Mouse (Mus musculus): Measurements from ENCODE around the gene Pbrm1. TPM values are rescaled to one million over a fixed set of nuclear protein-coding genes. Genes with fewer than 3 reads are reported as not detected.

The Pbrm1 gene
- polyA plus RNA-seq, 1 experiment from 2014 or later: 135 TPM

GRCm38 (mm10) chr14:31006779-31007178 lies 12.2 kb upstream of the Pbrm1 start:
- Histone ChIP-seq H3K4me2 (ENCODE audit: low read depth, low read length, severe bottlenecking) (no peak overlapping the region), H3K36me3 (ENCODE audit: control insufficient read depth, insufficient read depth, low read length) (peaks cover 5% of the 10 kb centered on the region; the same call in 1 of the 2 replicates), H3K9me3 (ENCODE audit: control insufficient read depth, low read length) (no peaks in the 10 kb centered on the region), H3K27me3 (ENCODE audit: control insufficient read depth, insufficient read depth, low read length) (no peaks in the 10 kb centered on the region), H3K4me3 (ENCODE audit: low read depth, low read length) (no peak overlapping the region), H3K4me1 (replicated peaks; ENCODE audit: control insufficient read depth, insufficient read depth, low read length) (peaks cover 5% of the 10 kb centered on the region; the same call in 1 of the 2 replicates), H3K27ac (ENCODE audit: low read depth, low read length) (no peak overlapping the region), H3K9ac (ENCODE audit: low read length) (no peak overlapping the region)
- no peak for DNase-seq (ENCODE audit: low spot score)
- ATAC-seq (replicated peaks; ENCODE audit: low FRiP score): no peak
- WGBS: 94% methylated on average over 5 of the region's 5 CpGs

GRCm38 (mm10) chr14:31011588-31011987 lies 7.3 kb upstream of the Pbrm1 start:
- peaks cover 19% of the 10 kb centered on the region for H3K36me3 ChIP-seq (ENCODE audit: control insufficient read depth, insufficient read depth, low read length)
- ATAC-seq (replicated peaks; ENCODE audit: low FRiP score) (no peak), DNase-seq (ENCODE audit: low spot score) (no peak)
- 89% methylated on average over 3 of the region's 3 CpGs for WGBS
- H3K4me2 ChIP-seq (ENCODE audit: low read depth, low read length, severe bottlenecking): no peak overlapping the region
- H3K27me3 ChIP-seq (ENCODE audit: control insufficient read depth, insufficient read depth, low read length): no peaks in the 10 kb centered on the region
- H3K9me3 ChIP-seq (ENCODE audit: control insufficient read depth, low read length): no peaks in the 10 kb centered on the region
- no peak overlapping the region for H3K9ac ChIP-seq (ENCODE audit: low read length)
- no peak overlapping the region for H3K4me3 ChIP-seq (ENCODE audit: low read depth, low read length)
- no peaks in the 10 kb centered on the region for H3K4me1 ChIP-seq (replicated peaks; ENCODE audit: control insufficient read depth, insufficient read depth, low read length)
- H3K27ac ChIP-seq (ENCODE audit: low read depth, low read length): no peak overlapping the region

DNA sequence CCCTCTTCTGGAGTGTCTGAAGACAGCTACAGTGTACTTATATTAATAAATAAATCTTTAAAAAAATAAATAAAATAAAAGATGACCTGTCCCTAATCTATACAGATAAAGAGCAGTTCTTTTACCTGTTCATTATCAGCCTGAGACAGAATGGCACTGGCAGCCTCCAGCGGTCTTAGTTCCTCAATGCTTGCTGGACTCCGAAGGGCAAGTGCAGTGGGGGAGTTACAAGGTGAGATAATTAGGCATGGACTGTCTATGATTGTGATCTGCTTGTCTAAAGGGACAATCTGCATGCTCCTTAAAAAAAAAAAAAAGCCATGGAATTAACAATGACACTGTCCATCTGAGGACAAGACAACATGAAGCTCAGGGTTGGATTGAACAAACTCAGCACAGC lies 5.0 kb upstream of the Pbrm1 start:
- no peak overlapping the region for H3K4me2 ChIP-seq (ENCODE audit: low read depth, low read length, severe bottlenecking)
- no peaks in the 10 kb centered on the region for H3K27me3 ChIP-seq (ENCODE audit: control insufficient read depth, insufficient read depth, low read length)
- H3K9me3 ChIP-seq (ENCODE audit: control insufficient read depth, low read length): no peaks in the 10 kb centered on the region
- no peak overlapping the region for H3K4me3 ChIP-seq (ENCODE audit: low read depth, low read length)
- no peak overlapping the region for H3K27ac ChIP-seq (ENCODE audit: low read depth, low read length)
- ATAC-seq (replicated peaks; ENCODE audit: low FRiP score) (no peak), DNase-seq (ENCODE audit: low spot score) (no peak)
- H3K4me1 ChIP-seq (replicated peaks; ENCODE audit: control insufficient read depth, insufficient read depth, low read length): no peaks in the 10 kb centered on the region; the same call in 1 of the 2 replicates
- H3K9ac ChIP-seq (ENCODE audit: low read length): no peak overlapping the region
- peaks cover 26% of the 10 kb centered on the region for H3K36me3 ChIP-seq (ENCODE audit: control insufficient read depth, insufficient read depth, low read length)
- WGBS: 98% methylated on average over 2 of the region's 2 CpGs

DNA sequence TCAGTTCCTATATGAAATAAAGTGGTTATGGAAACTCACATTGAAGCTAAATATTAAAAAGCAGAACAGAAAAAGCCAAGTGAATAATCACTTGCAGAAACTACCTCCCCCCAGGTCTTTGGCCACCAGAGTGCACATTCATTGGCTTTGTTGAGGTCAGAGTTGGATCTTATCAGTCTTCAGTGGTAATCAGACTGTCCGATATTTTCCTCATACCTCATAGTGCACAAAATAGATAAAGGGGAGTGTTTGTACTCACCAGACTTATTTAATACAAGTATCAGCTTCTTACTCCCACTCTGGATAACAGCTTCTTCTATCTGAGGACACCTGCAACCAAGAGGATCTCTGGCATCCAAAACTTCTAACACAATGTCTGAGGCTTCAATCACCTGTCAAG lies 2.9 kb upstream of the Pbrm1 start:
- peaks cover 24% of the 10 kb centered on the region for H3K36me3 ChIP-seq (ENCODE audit: control insufficient read depth, insufficient read depth, low read length)
- 90% methylated on average over 1 of the region's 1 CpGs for WGBS
- H3K27me3 ChIP-seq (ENCODE audit: control insufficient read depth, insufficient read depth, low read length): no peaks in the 10 kb centered on the region
- peaks cover 3% of the 10 kb centered on the region; the same call in 1 of the 2 replicates for H3K4me1 ChIP-seq (replicated peaks; ENCODE audit: control insufficient read depth, insufficient read depth, low read length)
- DNase-seq (ENCODE audit: low spot score): no peak
- H3K27ac ChIP-seq (ENCODE audit: low read depth, low read length): no peak overlapping the region
- no peaks in the 10 kb centered on the region for H3K9me3 ChIP-seq (ENCODE audit: control insufficient read depth, low read length)
- ATAC-seq (replicated peaks; ENCODE audit: low FRiP score): no peak
- H3K4me3 ChIP-seq (ENCODE audit: low read depth, low read length): no peak overlapping the region
- no peak overlapping the region for H3K4me2 ChIP-seq (ENCODE audit: low read depth, low read length, severe bottlenecking)
- no peak overlapping the region for H3K9ac ChIP-seq (ENCODE audit: low read length)

GRCm38 (mm10) chr14:31017854-31018253 lies 1.1 kb upstream of the Pbrm1 start:
- H3K27me3 ChIP-seq (ENCODE audit: control insufficient read depth, insufficient read depth, low read length): no peaks in the 10 kb centered on the region
- H3K27ac ChIP-seq (ENCODE audit: low read depth, low read length): no peak overlapping the region
- H3K4me1 ChIP-seq (replicated peaks; ENCODE audit: control insufficient read depth, insufficient read depth, low read length): peaks cover 3% of the 10 kb centered on the region; the same call in 1 of the 2 replicates
- peaks cover 17% of the 10 kb centered on the region for H3K36me3 ChIP-seq (ENCODE audit: control insufficient read depth, insufficient read depth, low read length)
- H3K4me2 ChIP-seq (ENCODE audit: low read depth, low read length, severe bottlenecking): peak overlapping the region; percentile 81
- no peak for DNase-seq (ENCODE audit: low spot score)
- H3K9me3 ChIP-seq (ENCODE audit: control insufficient read depth, low read length): no peaks in the 10 kb centered on the region
- WGBS: 0% methylated on average over 2 of the region's 2 CpGs
- H3K4me3 ChIP-seq (ENCODE audit: low read depth, low read length): peak overlapping the region; percentile 67
- peak overlapping the region; percentile 96 for H3K9ac ChIP-seq (ENCODE audit: low read length)
- no peak for ATAC-seq (replicated peaks; ENCODE audit: low FRiP score)

GRCm38 (mm10) chr14:31019331-31020205 lies 630 bp downstream of the Pbrm1 start:
- Histone ChIP-seq H3K4me1 (replicated peaks; ENCODE audit: control insufficient read depth, insufficient read depth, low read length) (peaks cover 3% of the 10 kb centered on the region; the same call in 1 of the 2 replicates), H3K4me2 (ENCODE audit: low read depth, low read length, severe bottlenecking) (peak overlapping the region; percentile 63), H3K9me3 (ENCODE audit: control insufficient read depth, low read length) (no peaks in the 10 kb centered on the region), H3K27ac (ENCODE audit: low read depth, low read length) (peak overlapping the region; percentile 97), H3K4me3 (ENCODE audit: low read depth, low read length) (peak overlapping the region; percentile 67), H3K36me3 (ENCODE audit: control insufficient read depth, insufficient read depth, low read length) (peaks cover 14% of the 10 kb centered on the region), H3K9ac (ENCODE audit: low read length) (peak overlapping the region; percentile 96), H3K27me3 (ENCODE audit: control insufficient read depth, insufficient read depth, low read length) (no peaks in the 10 kb centered on the region)
- ATAC-seq (replicated peaks; ENCODE audit: low FRiP score): peak; percentile 93
- 10% methylated on average over 29 of the region's 56 CpGs for WGBS
- DNase-seq (ENCODE audit: low spot score): peak; percentile 92

- Histone ChIP-seq H3K27me3 (ENCODE audit: control insufficient read depth, insufficient read depth, low read length) (no peaks in the 10 kb centered on the region), H3K9ac (ENCODE audit: low read length) (no peak overlapping the region), H3K4me1 (replicated peaks; ENCODE audit: control insufficient read depth, insufficient read depth, low read length) (peaks cover 3% of the 10 kb centered on the region; the same call in 1 of the 2 replicates), H3K27ac (ENCODE audit: low read depth, low read length) (no peak overlapping the region), H3K36me3 (ENCODE audit: control insufficient read depth, insufficient read depth, low read length) (peaks cover 15% of the 10 kb centered on the region; the same call in 1 of the 2 replicates), H3K4me2 (ENCODE audit: low read depth, low read length, severe bottlenecking) (no peak overlapping the region), H3K4me3 (ENCODE audit: low read depth, low read length) (no peak overlapping the region), H3K9me3 (ENCODE audit: control insufficient read depth, low read length) (no peaks in the 10 kb centered on the region)
- DNase-seq (ENCODE audit: low spot score) (no peak), ATAC-seq (replicated peaks; ENCODE audit: low FRiP score) (no peak)
- WGBS: 68% methylated on average over 1 of the region's 1 CpGs
Observed at GRCm38 (mm10) chr14:31022579-31022978, 3.6 kb downstream of the Pbrm1 start.

GRCm38 (mm10) chr14:31025785-31026184 lies 6.8 kb downstream of the Pbrm1 start:
- H3K4me1 ChIP-seq (replicated peaks; ENCODE audit: control insufficient read depth, insufficient read depth, low read length): no peaks in the 10 kb centered on the region
- ATAC-seq (replicated peaks; ENCODE audit: low FRiP score): no peak
- H3K27ac ChIP-seq (ENCODE audit: low read depth, low read length): no peak overlapping the region
- H3K9ac ChIP-seq (ENCODE audit: low read length): no peak overlapping the region
- no peak for DNase-seq (ENCODE audit: low spot score)
- WGBS: 81% methylated on average over 3 of the region's 3 CpGs
- H3K9me3 ChIP-seq (ENCODE audit: control insufficient read depth, low read length): no peaks in the 10 kb centered on the region
- peaks cover 20% of the 10 kb centered on the region for H3K36me3 ChIP-seq (ENCODE audit: control insufficient read depth, insufficient read depth, low read length)
- no peak overlapping the region for H3K4me3 ChIP-seq (ENCODE audit: low read depth, low read length)
- no peaks in the 10 kb centered on the region for H3K27me3 ChIP-seq (ENCODE audit: control insufficient read depth, insufficient read depth, low read length)
- no peak overlapping the region for H3K4me2 ChIP-seq (ENCODE audit: low read depth, low read length, severe bottlenecking)

Data from forebrain, embryonic 11.5 days (tissue).